Mouse (Mus musculus) liver, postnatal 0 days (tissue): ENCODE results near the gene Atp5g1.

ENCODE experiments used
- CTCF ChIP-seq: sonication (generic); IDR thresholded peaks from 2 replicates; pipeline ENCODE4 v1.5.1; 2016; ENCODE audit warnings: antibody characterized with exemption, low read depth
- EP300 ChIP-seq: IDR thresholded peaks from 2 replicates; pipeline ENCODE4 v1.6.1; 2016; ENCODE audit warnings: antibody characterized with exemption, low read depth, mild to moderate bottlenecking

- TF ChIP-seq CTCF (no peak), EP300 (no peak)
Observed at GRCm38 (mm10) chr11:96070353-96070752, 5.1 kb downstream of the Atp5g1 start.
